Mouse (Mus musculus): Measurements from ENCODE around the gene Pdpk1. TPM values are rescaled to one million over a fixed set of nuclear protein-coding genes. Genes with fewer than 3 reads are reported as not detected.

The Pdpk1 gene
- polyA plus RNA-seq (2015; fragmentation: Nextera tagmentation; extraction: Ambion mirVana): 26.7 and 28.0 TPM in 2 replicates

DNA sequence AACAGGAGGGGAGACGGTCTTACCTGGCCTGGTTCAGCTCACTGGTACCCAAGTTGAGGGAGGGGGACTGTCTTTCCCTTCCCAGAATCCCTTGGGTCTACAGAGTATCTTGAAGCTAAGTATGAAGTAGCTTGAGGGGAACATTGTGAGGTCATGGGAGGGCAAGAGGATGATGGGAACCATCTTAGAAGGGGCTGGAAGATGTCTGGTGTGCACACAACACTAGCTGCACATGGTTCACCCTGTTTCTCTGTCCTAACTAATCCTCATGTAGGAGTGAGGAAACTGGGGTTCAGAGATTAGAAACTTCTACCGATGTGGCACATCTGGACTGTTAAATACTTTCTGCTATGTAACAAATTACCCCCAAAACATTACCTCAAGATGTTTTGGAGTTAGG, at the start of gene Pdpk1:
TSS of gene Pdpk1 (minus strand) at position 101 of the 400 bp plus-strand sequence.
- Histone ChIP-seq H3K27me3 (ENCODE audit: control insufficient read depth, insufficient read depth, low read length) (no peaks in the 10 kb centered on the region), H3K4me3 (ENCODE audit: low read depth, low read length) (peak within 1 kb of the TSS; percentile 39), H3K9ac (ENCODE audit: low read length) (peak within 1 kb of the TSS; percentile 55), H3K4me1 (replicated peaks; ENCODE audit: control insufficient read depth, insufficient read depth) (no peaks in the 10 kb centered on the region), H3K36me3 (ENCODE audit: control insufficient read depth, insufficient read depth, low read length) (no peaks in the 10 kb centered on the region; the same call in 1 of the 2 replicates), H3K9me3 (ENCODE audit: control insufficient read depth, low read length) (no peaks in the 10 kb centered on the region), H3K27ac (replicated peaks) (0 out of 2 replicates have a peak within 1 kb of the TSS, but pooled peaks have one; percentile 24), H3K4me2 (replicated peaks; ENCODE audit: low read depth) (peak within 1 kb of the TSS; percentile 79)
- TF ChIP-seq EP300 (optimal IDR thresholded peaks at IDR 0.05): no peak
- TF ChIP-seq CTCF (IDR thresholded peaks at IDR 0.05; ENCODE audit: low read depth): no peak
- 80% methylated on average over 2 of the region's 2 CpGs for WGBS
- ATAC-seq (ENCODE audit: low FRiP score, low TSS enrichment): no peak
- no peak for DNase-seq (ENCODE audit: low spot score)

DNA sequence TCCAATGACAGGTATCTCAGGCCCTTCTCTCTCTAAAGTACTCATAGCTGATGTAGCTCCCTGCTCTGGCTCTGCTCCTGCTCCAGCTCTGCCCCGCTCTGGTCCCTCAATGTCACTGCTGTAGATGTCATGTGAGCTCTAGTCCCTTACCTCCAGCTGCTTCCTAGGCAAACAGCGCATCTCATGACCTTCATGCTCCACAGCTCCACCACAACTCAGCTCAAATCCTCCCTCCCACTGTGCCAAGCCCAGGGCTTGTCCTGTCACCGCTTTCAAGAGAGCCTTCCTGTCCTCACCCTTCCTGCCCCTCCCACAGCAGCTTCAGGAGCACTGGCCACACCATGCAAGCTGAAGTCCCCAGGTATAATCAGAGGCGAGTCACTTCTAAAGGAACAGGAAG, 49.0 kb upstream of the Pdpk1 start:
- ATAC-seq (ENCODE audit: low FRiP score, low TSS enrichment) (no peak), DNase-seq (ENCODE audit: low spot score) (no peak)
- TF ChIP-seq CTCF (IDR thresholded peaks at IDR 0.05; ENCODE audit: low read depth) (no peak), EP300 (optimal IDR thresholded peaks at IDR 0.05) (no peak)
- H3K9me3 ChIP-seq (ENCODE audit: control insufficient read depth, low read length): no peaks in the 10 kb centered on the region
- no peak overlapping the region for H3K27ac ChIP-seq (replicated peaks)
- H3K4me3 ChIP-seq (ENCODE audit: low read depth, low read length): no peak overlapping the region
- no peak overlapping the region for H3K4me2 ChIP-seq (replicated peaks; ENCODE audit: low read depth)
- no peaks in the 10 kb centered on the region for H3K4me1 ChIP-seq (replicated peaks; ENCODE audit: control insufficient read depth, insufficient read depth)
- H3K36me3 ChIP-seq (ENCODE audit: control insufficient read depth, insufficient read depth, low read length): no peaks in the 10 kb centered on the region
- no peaks in the 10 kb centered on the region for H3K27me3 ChIP-seq (ENCODE audit: control insufficient read depth, insufficient read depth, low read length)
- no peak overlapping the region for H3K9ac ChIP-seq (ENCODE audit: low read length)
- WGBS: 74% methylated on average over 4 of the region's 4 CpGs

DNA sequence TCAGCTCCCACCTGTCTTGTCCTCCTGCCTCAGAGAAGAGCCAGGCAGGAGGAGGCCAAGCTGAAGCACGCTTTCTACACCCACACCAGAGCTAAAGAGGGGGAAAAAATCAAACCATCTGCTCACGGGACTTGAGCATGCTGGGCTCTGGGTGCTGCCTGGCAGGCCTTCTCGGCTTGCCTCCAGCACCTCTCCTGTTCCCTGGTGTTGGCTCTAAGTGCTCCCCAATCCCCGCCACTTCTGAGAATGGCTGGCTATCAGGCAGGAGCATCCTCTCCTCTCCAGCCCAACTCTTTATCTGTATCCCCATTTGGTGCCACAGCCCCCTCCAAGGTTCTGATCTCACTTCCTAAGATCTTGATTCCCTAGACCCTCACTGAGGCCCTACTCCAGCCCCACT, 48.5 kb upstream of the Pdpk1 start:
- no peaks in the 10 kb centered on the region for H3K27me3 ChIP-seq (ENCODE audit: control insufficient read depth, insufficient read depth, low read length)
- H3K4me1 ChIP-seq (replicated peaks; ENCODE audit: control insufficient read depth, insufficient read depth): no peaks in the 10 kb centered on the region
- H3K4me3 ChIP-seq (ENCODE audit: low read depth, low read length): no peak overlapping the region
- ATAC-seq (ENCODE audit: low FRiP score, low TSS enrichment) (no peak), DNase-seq (ENCODE audit: low spot score) (no peak)
- no peaks in the 10 kb centered on the region for H3K9me3 ChIP-seq (ENCODE audit: control insufficient read depth, low read length)
- 92% methylated on average over 4 of the region's 4 CpGs for WGBS
- no peak for TF ChIP-seq EP300 (optimal IDR thresholded peaks at IDR 0.05)
- TF ChIP-seq CTCF (IDR thresholded peaks at IDR 0.05; ENCODE audit: low read depth): no peak
- no peaks in the 10 kb centered on the region for H3K36me3 ChIP-seq (ENCODE audit: control insufficient read depth, insufficient read depth, low read length)
- H3K9ac ChIP-seq (ENCODE audit: low read length): no peak overlapping the region
- H3K4me2 ChIP-seq (replicated peaks; ENCODE audit: low read depth): no peak overlapping the region
- H3K27ac ChIP-seq (replicated peaks): no peak overlapping the region

DNA sequence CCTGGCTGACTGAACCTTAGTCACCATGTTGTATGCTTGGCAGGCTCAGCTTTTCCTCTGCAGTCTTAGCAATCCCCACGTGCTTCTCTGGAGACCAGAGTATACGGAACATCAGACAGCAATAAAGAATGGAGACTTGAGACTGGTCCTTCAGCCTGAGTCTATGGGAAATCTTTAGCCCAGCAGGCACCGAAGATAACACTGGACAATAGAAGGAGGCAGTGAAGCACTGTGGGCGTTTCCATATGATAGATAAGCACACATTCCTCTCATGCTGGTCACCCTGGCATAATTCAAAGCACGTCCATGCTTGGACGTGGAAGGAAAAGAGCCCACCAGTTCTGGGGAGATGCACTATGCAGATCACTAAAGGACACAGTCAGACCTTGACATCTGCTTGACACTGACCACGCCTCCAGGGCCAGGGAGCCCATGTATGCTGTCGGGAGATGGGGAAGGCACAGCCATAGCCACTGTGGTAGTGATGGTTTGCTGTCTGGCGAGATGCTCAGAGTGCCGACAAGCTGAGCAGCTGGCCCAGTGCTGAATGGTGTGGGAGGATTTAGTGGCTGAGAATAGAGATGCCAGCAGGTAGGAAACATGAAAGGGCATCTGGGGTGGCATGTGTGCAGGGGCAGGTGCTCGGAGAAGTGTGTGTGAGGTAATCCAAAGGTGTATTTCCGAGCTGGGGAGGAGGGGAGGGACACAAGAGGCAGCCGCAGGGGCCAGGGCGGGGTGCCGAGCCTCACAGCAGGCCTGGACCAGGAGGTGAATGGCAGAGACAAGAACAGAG, 46.5 kb upstream of the Pdpk1 start:
- 53% methylated on average over 15 of the region's 15 CpGs for WGBS
- Histone ChIP-seq H3K9me3 (ENCODE audit: control insufficient read depth, low read length) (no peaks in the 10 kb centered on the region), H3K9ac (ENCODE audit: low read length) (no peak overlapping the region), H3K4me1 (replicated peaks; ENCODE audit: control insufficient read depth, insufficient read depth) (no peaks in the 10 kb centered on the region), H3K27ac (replicated peaks) (no peak overlapping the region), H3K27me3 (ENCODE audit: control insufficient read depth, insufficient read depth, low read length) (no peaks in the 10 kb centered on the region), H3K36me3 (ENCODE audit: control insufficient read depth, insufficient read depth, low read length) (no peaks in the 10 kb centered on the region), H3K4me2 (replicated peaks; ENCODE audit: low read depth) (no peak overlapping the region), H3K4me3 (ENCODE audit: low read depth, low read length) (no peak overlapping the region)
- peak; percentile 24; the same call in 1 of the 2 replicates for ATAC-seq (ENCODE audit: low FRiP score, low TSS enrichment)
- DNase-seq (ENCODE audit: low spot score): no peak
- TF ChIP-seq CTCF (IDR thresholded peaks at IDR 0.05; ENCODE audit: low read depth): no peak

DNA sequence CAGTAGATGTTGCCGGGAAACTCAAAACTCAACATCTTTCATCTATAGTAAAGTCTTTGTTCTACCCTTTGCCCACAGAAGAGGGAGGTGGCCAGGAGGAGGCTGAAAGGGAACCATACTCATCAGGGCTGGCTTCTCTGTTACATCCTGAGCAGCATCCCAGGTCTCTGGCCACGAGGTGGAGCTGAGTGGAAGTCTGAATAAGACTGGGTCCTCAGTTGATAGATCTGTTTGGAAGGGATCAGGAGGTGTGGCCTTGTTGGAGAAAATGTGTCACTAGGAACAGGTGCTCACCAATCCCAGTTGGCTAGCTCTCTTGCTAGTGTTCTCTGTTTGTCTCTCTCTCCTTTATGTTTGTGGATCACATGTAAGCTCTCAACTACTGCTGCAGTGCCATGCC, 44.6 kb upstream of the Pdpk1 start:
- H3K4me2 ChIP-seq (replicated peaks; ENCODE audit: low read depth): no peak overlapping the region
- 63% methylated on average over 2 of the region's 2 CpGs for WGBS
- no peak for ATAC-seq (ENCODE audit: low FRiP score, low TSS enrichment)
- no peak overlapping the region for H3K9ac ChIP-seq (ENCODE audit: low read length)
- H3K27ac ChIP-seq (replicated peaks): no peak overlapping the region
- TF ChIP-seq CTCF (IDR thresholded peaks at IDR 0.05; ENCODE audit: low read depth): peak; percentile 25; the same call in 1 of the 2 replicates
- no peak for TF ChIP-seq EP300 (optimal IDR thresholded peaks at IDR 0.05)
- DNase-seq (ENCODE audit: low spot score): no peak
- no peaks in the 10 kb centered on the region for H3K9me3 ChIP-seq (ENCODE audit: control insufficient read depth, low read length)
- no peaks in the 10 kb centered on the region for H3K27me3 ChIP-seq (ENCODE audit: control insufficient read depth, insufficient read depth, low read length)
- H3K4me3 ChIP-seq (ENCODE audit: low read depth, low read length): no peak overlapping the region
- no peaks in the 10 kb centered on the region for H3K4me1 ChIP-seq (replicated peaks; ENCODE audit: control insufficient read depth, insufficient read depth)
- no peaks in the 10 kb centered on the region for H3K36me3 ChIP-seq (ENCODE audit: control insufficient read depth, insufficient read depth, low read length)

DNA sequence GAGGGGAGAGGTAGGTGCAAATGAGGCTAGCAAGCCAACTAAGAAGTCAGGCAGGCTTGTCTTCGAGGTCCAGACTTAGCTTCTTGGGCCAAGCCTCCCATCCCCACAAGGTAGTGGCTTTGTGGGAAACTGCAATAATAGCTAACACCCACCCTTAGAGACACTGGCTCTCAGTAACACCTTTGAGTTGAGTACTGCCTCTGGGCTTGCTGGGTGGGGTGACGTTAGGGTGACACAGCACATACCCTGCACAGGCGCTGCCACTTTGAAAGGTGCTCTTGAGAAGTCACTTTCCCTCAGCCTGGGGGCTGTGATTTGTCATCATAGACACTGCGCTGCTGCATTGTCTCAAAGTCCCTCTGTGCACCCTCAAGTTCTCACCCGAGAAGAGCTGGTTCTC, 43.0 kb upstream of the Pdpk1 start:
- ATAC-seq (ENCODE audit: low FRiP score, low TSS enrichment) (no peak), DNase-seq (ENCODE audit: low spot score) (no peak)
- no peak overlapping the region for H3K9ac ChIP-seq (ENCODE audit: low read length)
- H3K36me3 ChIP-seq (ENCODE audit: control insufficient read depth, insufficient read depth, low read length): no peaks in the 10 kb centered on the region
- H3K4me1 ChIP-seq (replicated peaks; ENCODE audit: control insufficient read depth, insufficient read depth): no peaks in the 10 kb centered on the region
- 81% methylated on average over 5 of the region's 5 CpGs for WGBS
- no peak overlapping the region for H3K4me2 ChIP-seq (replicated peaks; ENCODE audit: low read depth)
- no peaks in the 10 kb centered on the region for H3K9me3 ChIP-seq (ENCODE audit: control insufficient read depth, low read length)
- TF ChIP-seq EP300 (optimal IDR thresholded peaks at IDR 0.05) (no peak), CTCF (IDR thresholded peaks at IDR 0.05; ENCODE audit: low read depth) (no peak)
- H3K27me3 ChIP-seq (ENCODE audit: control insufficient read depth, insufficient read depth, low read length): no peaks in the 10 kb centered on the region
- H3K4me3 ChIP-seq (ENCODE audit: low read depth, low read length): no peak overlapping the region
- no peak overlapping the region for H3K27ac ChIP-seq (replicated peaks)
